Mouse (Mus musculus) liver, embryonic 11.5 days (tissue): ENCODE results near the gene Gm27021. TPM values are rescaled to one million over a fixed set of nuclear protein-coding genes. Genes with fewer than 3 reads are reported as not detected.

Experiments
- polyA plus RNA-seq: library from polyadenylated mRNA; unstranded; fragments of >200 nt; fragmentation: Nextera tagmentation; extraction: Ambion mirVana; gene quantifications from 2 replicates; pipeline ENCODE4 v1.2.1, GENCODE M21; 2014

The Gm27021 gene
- polyA plus RNA-seq, 1 experiment from 2014 or later = 0.69 TPM

Other genes starting within 250 kb of the Gm27021 start
- 125 and 127 TPM in 2 replicates for gene Gins2, start 78.8 kb downstream of the Gm27021 start, polyA plus RNA-seq
- gene 1190005I06Rik, start 20.4 kb downstream of the Gm27021 start, polyA plus RNA-seq = 1.6 and 4.1 TPM in 2 replicates
- 1,052 and 1,118 TPM in 2 replicates for gene Cox4i1, start 143 bp upstream of the Gm27021 start, polyA plus RNA-seq
- gene Emc8, start 494 bp upstream of the Gm27021 start, polyA plus RNA-seq = 265 and 295 TPM in 2 replicates
- gene Irf8, start 68.3 kb upstream of the Gm27021 start, polyA plus RNA-seq = 10.5 and 12.3 TPM in 2 replicates